Mouse (Mus musculus): ENCODE data around the gene Shkbp1. TPM values are rescaled to one million over a fixed set of nuclear protein-coding genes. Genes with fewer than 3 reads are reported as not detected.

Gene Shkbp1
- polyA plus RNA-seq, 3 experiments from 2014 or later, result 46.9 to 59.2 (median 50.1) TPM

- no peak for ATAC-seq
Measured at GRCm38 (mm10) chr7:27366082-27366844, 10.4 kb upstream of the Shkbp1 start.

- no peak for ATAC-seq
Measured at GRCm38 (mm10) chr7:27364379-27364778, 8.6 kb upstream of the Shkbp1 start.

GRCm38 (mm10) chr7:27361283-27361946 lies 5.6 kb upstream of the Shkbp1 start:
- peak; percentile 78 for ATAC-seq

- no peak for ATAC-seq
Measured at GRCm38 (mm10) chr7:27360749-27361148, 4.9 kb upstream of the Shkbp1 start.

GRCm38 (mm10) chr7:27359706-27360358 lies 4.0 kb upstream of the Shkbp1 start:
- ATAC-seq, result no peak

- ATAC-seq, result no peak
Measured at GRCm38 (mm10) chr7:27359162-27359561, 3.3 kb upstream of the Shkbp1 start.

GRCm38 (mm10) chr7:27357595-27357978 lies 1.8 kb upstream of the Shkbp1 start:
- peak; percentile 39 for ATAC-seq

- ATAC-seq, result no peak
Measured at GRCm38 (mm10) chr7:27356861-27357594, 1.2 kb upstream of the Shkbp1 start, which contains the start of gene Gm20479. Gene Gm20479 (minus strand): TSS chr7:27357419.

- ATAC-seq, result peak; percentile 38
Measured at GRCm38 (mm10) chr7:27356248-27356647, 429 bp upstream of the Shkbp1 start.

GRCm38 (mm10) chr7:27355261-27355660 lies 558 bp downstream of the Shkbp1 start:
- ATAC-seq, result no peak

- no peak for ATAC-seq
Measured at GRCm38 (mm10) chr7:27354783-27355182, 1.0 kb downstream of the Shkbp1 start.

GRCm38 (mm10) chr7:27354144-27354543 lies 1.7 kb downstream of the Shkbp1 start:
- ATAC-seq, result no peak

- no peak for ATAC-seq
Measured at GRCm38 (mm10) chr7:27345444-27345843, 10.4 kb downstream of the Shkbp1 start.

GRCm38 (mm10) chr7:27342595-27342994 lies 13.2 kb downstream of the Shkbp1 start:
- ATAC-seq, result no peak

- ATAC-seq, result no peak
Measured at GRCm38 (mm10) chr7:27339519-27339918, 16.3 kb downstream of the Shkbp1 start.

- no peak for ATAC-seq
Measured at GRCm38 (mm10) chr7:27339114-27339513, 16.7 kb downstream of the Shkbp1 start.

GRCm38 (mm10) chr7:27337175-27337853 lies 18.5 kb downstream of the Shkbp1 start, which contains the start of gene Ltbp4:
Gene Ltbp4 (minus strand): TSS chr7:27337692.
- no peak for ATAC-seq

GRCm38 (mm10) chr7:27335928-27336823 lies 19.6 kb downstream of the Shkbp1 start:
- ATAC-seq, result peak; percentile 74

- no peak for ATAC-seq
Measured at GRCm38 (mm10) chr7:27335011-27335720, 20.7 kb downstream of the Shkbp1 start.

- ATAC-seq, result no peak
Measured at GRCm38 (mm10) chr7:27334405-27334911, 21.4 kb downstream of the Shkbp1 start.
